Mouse (Mus musculus) adrenal gland, adult (tissue): ENCODE data around the gene Gdpgp1.

Experiments used
- DNase-seq, 2 experiments: peaks; one replicate each; pipeline ENCODE4 v3.0.0; 2022 to 2023; ENCODE audit warnings: low spot score in 1 of 2; ENCODE audit not compliant: inconsistent age in 2 of 2

Gdpgp1 gene

GRCm38 (mm10) chr7:80269751-80270255, 37.1 kb downstream of the Gdpgp1 start:
- no peak for DNase-seq

GRCm38 (mm10) chr7:80273456-80273855, 40.8 kb downstream of the Gdpgp1 start:
- DNase-seq: peak in 1 of 2 experiments; percentile 80

GRCm38 (mm10) chr7:80276374-80276773, 43.7 kb downstream of the Gdpgp1 start:
- DNase-seq: no peak

- no peak for DNase-seq
Observed at GRCm38 (mm10) chr7:80280032-80280431, 47.4 kb downstream of the Gdpgp1 start.

GRCm38 (mm10) chr7:80280998-80281397, 48.3 kb downstream of the Gdpgp1 start:
- DNase-seq: no peak

GRCm38 (mm10) chr7:80281646-80282045, 49.0 kb downstream of the Gdpgp1 start:
- DNase-seq: peak; percentile 43 to 75

GRCm38 (mm10) chr7:80283226-80283918, 50.7 kb downstream of the Gdpgp1 start:
- DNase-seq: no peak

- DNase-seq: no peak
Observed at GRCm38 (mm10) chr7:80284391-80284790, 51.7 kb downstream of the Gdpgp1 start.

GRCm38 (mm10) chr7:80285725-80286124, 53.1 kb downstream of the Gdpgp1 start:
- DNase-seq: no peak

GRCm38 (mm10) chr7:80287736-80288135, 55.1 kb downstream of the Gdpgp1 start:
- no peak for DNase-seq
